Mouse (Mus musculus) C2C12 (cell line): ENCODE results near the gene Retreg1.

ENCODE experiments used
- CTCF ChIP-seq: IDR thresholded peaks from one replicate; pipeline ENCODE4 v1.5.1; 2011; ENCODE audit not compliant: control insufficient read depth, insufficient read depth, insufficient read length
- FOSL1 ChIP-seq: IDR thresholded peaks from one replicate; pipeline ENCODE4 v1.8.0; 2011; ENCODE audit warnings: mild to moderate bottlenecking, low read length; ENCODE audit not compliant: poor library complexity, insufficient read depth, severe bottlenecking
- MAX ChIP-seq: IDR thresholded peaks from one replicate; pipeline ENCODE4 v1.6.1; 2011; ENCODE audit warnings: mild to moderate bottlenecking, control low read depth
- MYOD1 ChIP-seq: IDR thresholded peaks from one replicate; pipeline ENCODE4 v1.6.1; 2011; ENCODE audit warnings: low read depth; ENCODE audit not compliant: control insufficient read depth, insufficient read length
- MYOG ChIP-seq: IDR thresholded peaks from one replicate; pipeline ENCODE4 v1.6.1; 2011; ENCODE audit not compliant: control insufficient read depth, insufficient read length; ENCODE audit errors: extremely low read depth
- USF1 ChIP-seq: IDR thresholded peaks from one replicate; pipeline ENCODE4 v1.6.1; 2011; ENCODE audit warnings: low read depth, mild to moderate bottlenecking, control low read depth, moderate library complexity

- TF ChIP-seq CTCF (no peak), USF1 (no peak), MYOG (no peak), MYOD1 (no peak), FOSL1 (no peak), MAX (no peak)
Measured at GRCm38 (mm10) chr15:25809669-25810068, 33.3 kb upstream of the Retreg1 start.
